Mouse (Mus musculus): ENCODE results near the gene Cabcoco1.

DNA sequence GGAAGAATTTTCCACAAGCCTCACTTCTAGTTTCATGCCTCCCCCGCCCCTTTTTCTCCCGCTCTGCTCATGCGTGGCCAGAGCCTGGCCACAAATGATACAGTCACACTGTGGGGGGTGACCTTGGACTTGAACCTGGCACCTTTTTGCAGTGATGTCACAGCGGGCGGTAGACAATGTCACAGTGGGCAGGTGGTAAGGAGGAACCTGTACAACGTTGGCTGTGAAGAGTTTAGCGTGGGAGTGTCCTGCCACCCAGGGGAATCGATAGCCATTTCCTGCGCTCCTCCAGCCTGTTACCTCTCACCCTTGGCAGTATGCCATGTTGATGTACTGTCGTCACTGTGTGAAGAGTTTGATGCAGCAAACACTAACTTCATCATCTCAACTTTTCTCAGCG, 81.9 kb downstream of the Cabcoco1 start:
- no peak for TF ChIP-seq ZC3H11A (IDR thresholded peaks at IDR 0.05; ENCODE audit: borderline replicate concordance, low read depth, low read length)
- no peak for TF ChIP-seq HCFC1 (IDR thresholded peaks at IDR 0.05; ENCODE audit: borderline replicate concordance, insufficient read depth, low read length)
- TF ChIP-seq MAFK (IDR thresholded peaks at IDR 0.05; ENCODE audit: insufficient read depth, low read depth, low read length), result no peak
- no peak for TF ChIP-seq CHD2 (IDR thresholded peaks at IDR 0.05; ENCODE audit: low read depth, low read length)
